Mouse (Mus musculus): Measurements from ENCODE around the gene Kncn.

- TF ChIP-seq POLR2A (IDR thresholded peaks at IDR 0.05; ENCODE audit: low read depth, low read length) (no peak), CTCF (IDR thresholded peaks at IDR 0.05; ENCODE audit: borderline replicate concordance, insufficient read depth, low read length) (no peak)
Measured at GRCm38 (mm10) chr4:115857293-115857883, 26.8 kb upstream of the Kncn start.

Data from embryonic fibroblast, embryonic 13.5 days (primary cell).